Mouse (Mus musculus): ENCODE data around the gene Plekhh2. TPM values are rescaled to one million over a fixed set of nuclear protein-coding genes. Genes with fewer than 3 reads are reported as not detected.
"Not testable (repeated sequence)": the region's sequence is repeated elsewhere in the genome, so short reads cannot be mapped to it uniquely, and the experiment has no call there.

Gene Plekhh2
- polyA plus RNA-seq, 1 experiment from 2014 or later: 5.0 TPM

GRCm38 (mm10) chr17:84529356-84529755 is 17.7 kb downstream of the Plekhh2 start:
- peaks cover 8% of the 10 kb centered on the region; the same call in 1 of the 2 replicates for H3K4me1 ChIP-seq
- no peak overlapping the region for H3K27ac ChIP-seq
- no peaks in the 10 kb centered on the region; the same call in 1 of the 2 replicates for H3K36me3 ChIP-seq
- no peaks in the 10 kb centered on the region for H3K9me3 ChIP-seq (replicated peaks)
- no peak for DNase-seq (ENCODE audit: low spot score)
- no peak overlapping the region for H3K4me3 ChIP-seq
- H3K27me3 ChIP-seq (ENCODE audit: low read depth, poor library complexity, severe bottlenecking): no peaks in the 10 kb centered on the region
- WGBS: 87% methylated on average over 4 of the region's 4 CpGs

GRCm38 (mm10) chr17:84530202-84530796 is 18.6 kb downstream of the Plekhh2 start:
- peaks cover 8% of the 10 kb centered on the region; the same call in 1 of the 2 replicates for H3K4me1 ChIP-seq
- H3K27ac ChIP-seq: no peak overlapping the region
- no peak for DNase-seq (ENCODE audit: low spot score)
- H3K9me3 ChIP-seq (replicated peaks): no peaks in the 10 kb centered on the region
- H3K27me3 ChIP-seq (ENCODE audit: low read depth, poor library complexity, severe bottlenecking): no peaks in the 10 kb centered on the region
- WGBS: 60% methylated on average over 3 of the region's 3 CpGs
- no peak overlapping the region for H3K4me3 ChIP-seq
- H3K36me3 ChIP-seq: no peaks in the 10 kb centered on the region

- DNase-seq (ENCODE audit: low spot score): no peak
- 80% methylated on average over 8 of the region's 8 CpGs for WGBS
- no peak overlapping the region for H3K27ac ChIP-seq
Measured at GRCm38 (mm10) chr17:84532909-84533499, 21.3 kb downstream of the Plekhh2 start.

GRCm38 (mm10) chr17:84533841-84534240 is 22.1 kb downstream of the Plekhh2 start:
- 88% methylated on average over 4 of the region's 4 CpGs for WGBS
- no peak overlapping the region for H3K27ac ChIP-seq
- H3K4me1 ChIP-seq: peaks cover 8% of the 10 kb centered on the region; the same call in 1 of the 2 replicates
- H3K27me3 ChIP-seq (ENCODE audit: low read depth, poor library complexity, severe bottlenecking): no peaks in the 10 kb centered on the region
- no peaks in the 10 kb centered on the region for H3K9me3 ChIP-seq (replicated peaks)
- no peak for DNase-seq (ENCODE audit: low spot score)
- H3K4me3 ChIP-seq: no peak overlapping the region
- 0 out of 2 replicates have a peak, but pooled peaks cover 9% of the 10 kb centered on the region for H3K36me3 ChIP-seq

More at GRCm38 (mm10) chr17:84532909-84533499, 21.3 kb downstream of the Plekhh2 start:
- H3K4me1 ChIP-seq: peaks cover 8% of the 10 kb centered on the region; the same call in 1 of the 2 replicates
- H3K9me3 ChIP-seq (replicated peaks): no peaks in the 10 kb centered on the region
- 0 out of 2 replicates have a peak, but pooled peaks cover 9% of the 10 kb centered on the region for H3K36me3 ChIP-seq
- no peak overlapping the region for H3K4me3 ChIP-seq
- H3K27me3 ChIP-seq (ENCODE audit: low read depth, poor library complexity, severe bottlenecking): no peaks in the 10 kb centered on the region

- Histone ChIP-seq H3K4me1 (peaks cover 8% of the 10 kb centered on the region; the same call in 1 of the 2 replicates), H3K27me3 (ENCODE audit: low read depth, poor library complexity, severe bottlenecking) (no peaks in the 10 kb centered on the region), H3K4me3 (no peak overlapping the region), H3K27ac (no peak overlapping the region), H3K9me3 (replicated peaks) (no peaks in the 10 kb centered on the region), H3K36me3 (0 out of 2 replicates have a peak, but pooled peaks cover 9% of the 10 kb centered on the region)
- 93% methylated on average over 2 of the region's 2 CpGs for WGBS
- DNase-seq (ENCODE audit: low spot score): no peak
Measured at GRCm38 (mm10) chr17:84534632-84535031, 22.9 kb downstream of the Plekhh2 start.

GRCm38 (mm10) chr17:84535226-84535625 is 23.5 kb downstream of the Plekhh2 start:
- Histone ChIP-seq H3K27me3 (ENCODE audit: low read depth, poor library complexity, severe bottlenecking) (no peaks in the 10 kb centered on the region), H3K36me3 (0 out of 2 replicates have a peak, but pooled peaks cover 9% of the 10 kb centered on the region), H3K9me3 (replicated peaks) (no peaks in the 10 kb centered on the region), H3K4me3 (no peak overlapping the region), H3K4me1 (peaks cover 8% of the 10 kb centered on the region; the same call in 1 of the 2 replicates), H3K27ac (no peak overlapping the region)
- WGBS: 90% methylated on average over 4 of the region's 4 CpGs
- DNase-seq (ENCODE audit: low spot score): no peak

- DNase-seq (ENCODE audit: low spot score): no peak
- Histone ChIP-seq H3K27ac (no peak overlapping the region), H3K36me3 (0 out of 2 replicates have a peak, but pooled peaks cover 9% of the 10 kb centered on the region), H3K27me3 (ENCODE audit: low read depth, poor library complexity, severe bottlenecking) (no peaks in the 10 kb centered on the region), H3K4me1 (no peaks in the 10 kb centered on the region), H3K4me3 (no peak overlapping the region), H3K9me3 (replicated peaks) (no peaks in the 10 kb centered on the region)
- 95% methylated on average over 6 of the region's 6 CpGs for WGBS
Measured at GRCm38 (mm10) chr17:84537301-84537700, 25.6 kb downstream of the Plekhh2 start.

GRCm38 (mm10) chr17:84537966-84538365 is 26.3 kb downstream of the Plekhh2 start:
- 98% methylated on average over 3 of the region's 3 CpGs for WGBS
- Histone ChIP-seq H3K27ac (no peak overlapping the region), H3K27me3 (ENCODE audit: low read depth, poor library complexity, severe bottlenecking) (no peaks in the 10 kb centered on the region), H3K4me1 (no peaks in the 10 kb centered on the region), H3K9me3 (replicated peaks) (no peaks in the 10 kb centered on the region), H3K4me3 (no peak overlapping the region), H3K36me3 (peaks cover 12% of the 10 kb centered on the region; the same call in 1 of the 2 replicates)
- no peak for DNase-seq (ENCODE audit: low spot score)

GRCm38 (mm10) chr17:84540603-84541002 is 28.9 kb downstream of the Plekhh2 start:
- H3K27me3 ChIP-seq (ENCODE audit: low read depth, poor library complexity, severe bottlenecking): no peaks in the 10 kb centered on the region
- WGBS: 90% methylated on average over 8 of the region's 8 CpGs
- no peaks in the 10 kb centered on the region for H3K9me3 ChIP-seq (replicated peaks)
- DNase-seq (ENCODE audit: low spot score): no peak
- no peak overlapping the region for H3K27ac ChIP-seq
- H3K4me1 ChIP-seq: no peaks in the 10 kb centered on the region
- peaks cover 15% of the 10 kb centered on the region; the same call in 1 of the 2 replicates for H3K36me3 ChIP-seq
- H3K4me3 ChIP-seq: no peak overlapping the region

- no peak overlapping the region for H3K27ac ChIP-seq
- H3K36me3 ChIP-seq: no peaks in the 10 kb centered on the region
- H3K4me1 ChIP-seq: peaks cover 9% of the 10 kb centered on the region
- no peaks in the 10 kb centered on the region for H3K9me3 ChIP-seq (replicated peaks)
- DNase-seq (ENCODE audit: low spot score): no peak
- no peak overlapping the region for H3K4me3 ChIP-seq
- no peaks in the 10 kb centered on the region for H3K27me3 ChIP-seq (ENCODE audit: low read depth, poor library complexity, severe bottlenecking)
- WGBS: 79% methylated on average over 5 of the region's 5 CpGs
Measured at GRCm38 (mm10) chr17:84550902-84551877, 39.5 kb downstream of the Plekhh2 start.

GRCm38 (mm10) chr17:84552230-84552629 is 40.5 kb downstream of the Plekhh2 start:
- no peak overlapping the region for H3K27ac ChIP-seq
- no peak overlapping the region for H3K4me3 ChIP-seq
- WGBS: 77% methylated on average over 5 of the region's 5 CpGs
- no peak for DNase-seq (ENCODE audit: low spot score)
- H3K9me3 ChIP-seq (replicated peaks): no peaks in the 10 kb centered on the region
- H3K4me1 ChIP-seq: peaks cover 7% of the 10 kb centered on the region; the same call in 1 of the 2 replicates
- H3K36me3 ChIP-seq: no peaks in the 10 kb centered on the region
- H3K27me3 ChIP-seq (ENCODE audit: low read depth, poor library complexity, severe bottlenecking): no peaks in the 10 kb centered on the region

- DNase-seq (ENCODE audit: low spot score); H3K27ac ChIP-seq; H3K4me3 ChIP-seq; H3K27me3 ChIP-seq (ENCODE audit: low read depth, poor library complexity, severe bottlenecking); H3K9me3 ChIP-seq (replicated peaks): not testable (repeated sequence)
- peaks cover 14% of the 10 kb centered on the region for H3K4me1 ChIP-seq
- H3K36me3 ChIP-seq: peaks cover 26% of the 10 kb centered on the region
Measured at GRCm38 (mm10) chr17:84564264-84564663, 52.6 kb downstream of the Plekhh2 start.
